Comparison of ENCODE assay signal across 23 mouse cellular contexts in genomic region chr11:72759581-72759980, GRCm38 (mm10). TPM values are rescaled to one million over a fixed set of nuclear protein-coding genes. Genes with fewer than 3 reads are reported as not detected.
DNase-seq lines count a peak whose midpoint lies in the region; TF ChIP-seq lines count a peak whose summit lies in the region.
"Had no signal": no experiment of that assay in that cellular context is flagged by ENCODE, and none has a peak within 500 bp of the region (broad histone marks: within the 10 kb centered on the region; RNA-seq: fewer than 3 reads in every experiment).

No protein-coding gene starts in this region.

- H3K4me3 ChIP-seq in bone marrow macrophage, adult 2 months (ENCODE audit: insufficient read depth, low read length): no peak overlapping the region
- H3K4me3 ChIP-seq: forebrain, embryonic 10.5 days; forebrain, embryonic 13.5 days; heart, adult 2 months; heart, embryonic 10.5 days; heart, embryonic 13.5 days had no signal

- peak; percentile 31 to 60 for DNase-seq in adrenal gland, postnatal 36 days
- no peak for DNase-seq in adrenal gland, postnatal 10 days
- DNase-seq in MN1 (ENCODE audit: low spot score): peak; percentile 12
- DNase-seq in lung, postnatal 14 days: no peak
- no peak for DNase-seq in lung, adult 18-20 months
- DNase-seq: B cell, adult 2 months; cerebellum, adult 11-12 months; cerebellum, adult 8-10 months; cerebellum, postnatal 10 days; cerebellum, postnatal 36 days; gastrocnemius, postnatal 10 days; gastrocnemius, postnatal 36 days; heart, adult 2 months; heart, postnatal 14 days; heart, postnatal 4 days; kidney, adult 18-20 months had no signal

- TF ChIP-seq CTCF in bone marrow macrophage, adult 2 months (IDR thresholded peaks at IDR 0.05; ENCODE audit: low read depth, low read length): no peak

- TF ChIP-seq POLR2A in bone marrow macrophage, adult 2 months (IDR thresholded peaks at IDR 0.05; ENCODE audit: borderline replicate concordance, low read depth, low read length): no peak

- H3K27ac ChIP-seq in bone marrow macrophage, adult 2 months (ENCODE audit: insufficient read depth, low read depth, low read length): peak overlapping the region; percentile 70
- H3K27ac ChIP-seq: forebrain, embryonic 10.5 days; forebrain, embryonic 13.5 days; heart, adult 2 months; heart, embryonic 10.5 days; heart, embryonic 13.5 days; hindbrain, embryonic 14.5 days; hindbrain, postnatal 0 days had no signal

- H3K4me1 ChIP-seq in bone marrow macrophage, adult 2 months (ENCODE audit: control insufficient read depth, insufficient read depth, low read length): peaks cover 23% of the 10 kb centered on the region
- H3K4me1 ChIP-seq: forebrain, embryonic 10.5 days; forebrain, embryonic 13.5 days; heart, embryonic 10.5 days; heart, embryonic 13.5 days had no signal

RNA-seq across cellular contexts. Expression of gene Cyb5d2, which starts 36.4 kb away (rescaled TPM):
- 10 to 100 TPM; 18.1 to 25.2 TPM for total RNA-seq in adrenal gland, postnatal 36 days (2021)
- total RNA-seq in adrenal gland, postnatal 10 days (2021): 10 to 100 TPM; 11.4 to 16.0 TPM
- 10.7 and 11.2 TPM in 2 replicates for polyA plus RNA-seq in bone marrow macrophage, adult 2 months (2012; ENCODE audit: insufficient read depth, insufficient read length, missing spikeins)

RNA-seq across cellular contexts. Expression of gene Zzef1, which starts 36.4 kb away (rescaled TPM):
- total RNA-seq in adrenal gland, postnatal 36 days (2021): 10 to 100 TPM; 35.8 to 37.7 TPM
- 10 to 100 TPM; 26.4 to 39.9 TPM for total RNA-seq in adrenal gland, postnatal 10 days (2021)
- 25.8 TPM in 2 replicates for polyA plus RNA-seq in bone marrow macrophage, adult 2 months (2012; ENCODE audit: insufficient read depth, insufficient read length, missing spikeins)

Comparison
In these comparisons a context has a peak if more than half of its experiments do, and no peak if none do; other contexts are left out.
1. DNase-seq: peak in adrenal gland, postnatal 36 days (2 of 2) and MN1 (single experiment); none in adrenal gland, postnatal 10 days (single experiment), lung, postnatal 14 days (single experiment) and lung, adult 18-20 months (0 of 2).